Mouse (Mus musculus) retina, embryonic 14.5 days (tissue): Measurements from ENCODE around the gene Wdhd1.
A peak's percentile ranks its signal among the peaks of the same experiment; 100 is the strongest.

Experiments used
- DNase-seq: peaks from one replicate; pipeline ENCODE4 v3.0.0-alpha.2; 2015; ENCODE audit warnings: low spot score

The Wdhd1 gene

DNA sequence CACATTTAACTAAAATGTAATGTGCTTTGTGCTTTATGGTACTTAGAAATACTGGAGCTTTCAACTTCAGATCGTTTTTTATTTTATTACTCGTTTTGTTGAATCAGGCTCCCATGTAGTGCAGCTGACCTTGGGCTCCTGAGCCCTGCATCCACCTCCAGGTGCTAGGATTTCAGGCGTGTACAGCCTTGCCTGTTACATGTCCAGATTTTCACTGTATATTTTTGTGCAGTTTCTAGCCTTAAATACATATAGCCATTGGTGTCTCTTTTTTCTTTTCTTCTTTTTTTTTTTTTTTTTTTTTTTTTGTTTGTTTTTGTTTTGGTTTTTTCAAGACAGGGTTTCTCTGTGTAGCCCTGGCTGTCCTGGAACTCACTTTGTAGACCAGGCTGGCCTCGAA lies 4.9 kb upstream of the Wdhd1 start:
- no peak for DNase-seq

DNA sequence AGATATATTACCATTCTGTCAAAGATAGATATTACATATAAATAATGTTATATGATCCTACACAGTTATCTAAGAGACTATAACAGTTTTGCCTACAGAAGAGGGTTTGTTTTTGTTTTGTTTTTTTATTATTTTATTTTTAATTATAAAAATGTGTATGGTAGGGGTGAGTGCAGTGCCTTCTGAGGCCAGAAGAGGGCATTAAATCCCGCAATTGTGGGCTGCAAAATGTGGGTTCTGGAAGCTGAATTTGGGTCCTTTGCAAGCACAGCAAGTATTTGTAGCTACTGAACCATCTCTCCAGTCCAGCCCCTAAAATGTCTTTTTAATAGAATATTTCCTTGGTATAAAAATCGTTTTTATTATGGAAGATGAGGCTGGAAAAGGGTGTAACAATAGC lies 2.4 kb upstream of the Wdhd1 start:
- no peak for DNase-seq

DNA sequence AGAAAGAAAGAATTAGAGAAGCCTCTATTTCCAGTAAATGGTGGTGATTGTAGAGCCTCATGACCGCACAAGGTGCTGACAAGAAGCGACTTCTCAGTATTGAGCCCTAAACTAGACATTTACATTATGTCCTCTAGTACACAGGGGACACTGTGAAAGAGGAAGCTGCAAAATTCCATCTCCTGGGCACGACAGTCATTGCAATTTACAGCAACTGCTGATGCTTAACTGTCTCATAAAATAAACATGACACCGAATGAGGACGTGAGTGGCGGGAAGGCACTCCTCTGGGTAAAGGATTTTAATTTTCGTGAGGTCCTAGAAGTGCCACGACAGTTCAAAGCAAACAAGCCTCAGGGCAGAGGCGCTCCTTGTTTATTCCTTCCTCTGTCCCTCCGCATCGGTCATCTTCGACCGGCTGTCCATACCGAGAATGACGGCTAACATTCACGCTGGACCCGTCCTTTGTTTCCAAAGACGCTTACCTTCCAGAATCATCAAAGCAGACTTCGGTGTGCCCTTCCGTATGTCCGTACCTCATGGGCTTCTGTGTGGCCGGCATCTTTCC lies 537 bp downstream of the Wdhd1 start:
- DNase-seq = peak; percentile 34

DNA sequence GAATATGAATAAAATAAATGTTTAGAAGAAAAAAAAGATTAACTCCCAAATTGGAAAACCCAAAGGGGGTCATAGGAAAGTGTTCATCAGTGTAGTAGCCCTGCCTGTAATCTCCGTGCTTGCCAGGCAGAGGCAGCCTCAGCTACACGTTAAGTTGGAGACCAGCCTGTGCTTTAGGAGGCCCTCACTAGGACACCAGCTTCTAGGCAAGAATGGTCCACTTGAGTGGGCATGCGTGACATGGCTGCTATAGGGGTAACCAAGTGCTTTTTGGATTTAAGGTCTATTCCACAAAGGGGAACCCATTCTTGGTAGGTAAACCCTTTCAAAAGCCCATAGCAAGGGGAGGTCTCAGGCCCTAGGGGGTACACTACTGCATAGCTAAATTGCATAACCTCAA lies 1.2 kb downstream of the Wdhd1 start:
- peak; percentile 47 for DNase-seq

DNA sequence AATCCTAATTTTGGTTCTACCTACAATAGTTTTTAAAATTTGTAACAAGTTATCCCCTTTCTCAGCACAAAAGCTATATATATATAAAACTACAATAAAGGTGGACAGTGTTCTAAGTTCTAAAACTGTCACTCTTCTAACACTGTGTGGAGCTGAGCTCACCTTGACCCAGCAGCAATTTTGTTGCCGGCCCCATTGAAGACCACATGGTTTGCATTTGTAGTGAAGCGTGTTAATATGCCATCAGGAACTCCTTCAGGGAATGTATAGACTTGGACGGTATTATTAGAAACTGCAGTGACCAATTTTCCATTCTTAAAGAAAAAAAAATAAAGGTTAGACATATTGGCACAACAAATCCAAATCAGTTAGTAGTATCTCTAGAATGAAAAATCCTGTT lies 2.9 kb downstream of the Wdhd1 start:
- DNase-seq = no peak

DNA sequence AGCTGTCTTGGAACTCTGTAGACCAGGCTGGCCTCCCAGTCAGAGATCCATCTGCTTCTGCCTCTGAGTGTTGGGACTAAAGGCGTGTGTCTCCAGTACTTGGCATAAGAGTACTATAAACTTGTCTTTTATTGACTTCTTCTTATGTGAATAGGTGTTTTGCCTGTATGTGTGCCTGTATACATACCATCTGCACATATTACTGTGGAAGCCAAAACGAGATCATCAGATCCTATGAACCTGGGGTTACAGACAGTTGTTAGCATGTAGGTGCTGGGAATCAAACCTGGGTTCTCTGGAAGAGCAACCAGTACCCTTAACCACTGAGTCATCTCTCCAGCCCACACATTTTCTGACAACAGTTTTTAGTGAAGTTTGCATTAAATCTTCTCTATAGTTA lies 7.0 kb downstream of the Wdhd1 start:
- no peak for DNase-seq

DNA sequence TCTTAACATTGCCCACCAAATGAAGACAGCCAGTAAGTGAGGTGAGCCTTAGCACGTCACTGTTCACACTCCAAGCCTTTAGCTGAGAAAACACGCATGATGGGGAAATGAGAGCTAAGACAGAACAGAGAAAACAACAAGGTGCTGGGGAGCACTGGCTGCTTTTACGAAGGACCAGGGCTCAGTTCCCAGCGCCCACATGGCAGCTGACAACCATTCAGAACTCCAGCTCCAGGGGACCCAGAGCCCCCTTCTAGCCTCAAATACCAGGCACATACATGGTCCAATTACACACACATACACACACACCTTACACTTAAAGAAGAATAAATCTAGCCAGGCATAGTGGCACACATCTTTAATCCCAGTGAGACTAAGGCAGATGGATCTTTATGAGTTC lies 7.6 kb downstream of the Wdhd1 start:
- DNase-seq = no peak

DNA sequence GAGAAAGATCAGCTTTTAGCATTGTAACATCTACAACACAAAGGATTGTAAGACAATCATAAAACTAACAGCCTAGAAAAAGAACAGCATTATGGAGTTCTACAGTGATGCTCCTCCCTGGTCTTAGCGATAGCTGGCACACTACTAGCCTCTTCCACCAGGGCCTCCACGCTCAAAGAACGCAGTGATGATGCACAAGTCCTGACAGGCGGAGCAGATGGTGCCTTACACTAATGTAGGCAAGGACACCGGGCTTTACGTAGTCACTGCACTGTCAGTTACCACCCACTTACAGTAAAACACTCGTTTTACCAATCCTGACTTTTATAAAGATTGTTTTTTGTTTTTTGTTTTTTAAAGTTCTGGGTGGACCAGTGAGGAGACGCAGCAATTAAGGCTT lies 10.8 kb downstream of the Wdhd1 start:
- DNase-seq = no peak

DNA sequence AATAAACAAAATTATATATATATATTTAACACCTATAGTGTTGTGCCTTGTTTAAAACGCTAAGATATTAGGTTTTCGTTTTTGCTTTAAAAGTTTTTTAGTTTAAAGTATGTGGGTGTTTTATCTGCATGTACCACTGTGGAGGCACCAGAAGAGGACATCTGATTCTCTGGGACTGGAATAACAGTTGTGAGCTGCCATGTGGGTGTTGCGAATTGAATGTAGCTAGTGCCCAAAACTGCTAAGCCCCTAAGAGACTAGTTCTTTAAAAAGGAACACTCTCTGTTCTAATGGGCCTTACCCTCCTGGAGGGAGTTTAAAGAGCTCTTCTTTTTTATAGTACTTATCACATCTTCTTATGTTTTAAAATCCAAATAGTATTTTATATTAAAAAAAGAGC lies 11.8 kb downstream of the Wdhd1 start:
- DNase-seq = no peak

DNA sequence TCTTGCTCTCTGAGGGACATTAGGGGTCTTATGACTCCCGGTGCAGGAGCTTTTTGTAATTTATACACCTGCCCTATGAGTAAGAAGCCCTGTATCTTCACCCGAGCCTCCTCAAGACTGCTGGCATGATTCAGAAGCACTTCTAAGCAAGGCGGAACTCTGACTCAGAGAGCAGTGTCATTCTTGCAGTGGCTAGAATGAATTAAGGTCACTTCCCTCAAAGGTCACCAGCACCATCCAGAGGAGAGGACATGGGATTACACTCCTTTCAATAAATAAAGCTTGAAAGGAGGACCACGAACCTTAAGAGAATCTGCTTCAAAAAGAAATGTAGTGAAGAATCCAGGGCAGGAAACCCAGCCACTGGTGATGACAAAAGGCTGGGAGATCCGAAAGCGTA lies 26.8 kb downstream of the Wdhd1 start:
- DNase-seq = no peak

DNA sequence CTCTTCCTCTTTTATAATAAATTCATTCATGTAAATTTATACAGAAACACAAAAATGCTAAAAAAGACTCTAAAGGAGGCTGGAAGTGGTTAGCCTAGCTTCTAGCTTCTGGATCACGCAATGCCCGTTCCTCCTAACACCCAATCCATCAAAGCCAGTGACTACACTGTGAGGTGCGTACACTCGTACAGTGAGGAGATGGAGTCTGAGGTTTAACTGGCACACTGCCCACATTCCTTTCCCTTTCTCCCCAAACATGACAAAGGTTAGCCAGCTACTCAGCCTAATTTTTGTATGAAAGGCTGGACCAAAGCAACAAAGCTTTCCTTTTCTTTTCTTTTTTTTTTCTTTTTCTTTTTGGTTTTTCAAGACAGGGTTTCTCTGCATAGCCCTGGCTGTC lies 33.9 kb downstream of the Wdhd1 start:
- no peak for DNase-seq

DNA sequence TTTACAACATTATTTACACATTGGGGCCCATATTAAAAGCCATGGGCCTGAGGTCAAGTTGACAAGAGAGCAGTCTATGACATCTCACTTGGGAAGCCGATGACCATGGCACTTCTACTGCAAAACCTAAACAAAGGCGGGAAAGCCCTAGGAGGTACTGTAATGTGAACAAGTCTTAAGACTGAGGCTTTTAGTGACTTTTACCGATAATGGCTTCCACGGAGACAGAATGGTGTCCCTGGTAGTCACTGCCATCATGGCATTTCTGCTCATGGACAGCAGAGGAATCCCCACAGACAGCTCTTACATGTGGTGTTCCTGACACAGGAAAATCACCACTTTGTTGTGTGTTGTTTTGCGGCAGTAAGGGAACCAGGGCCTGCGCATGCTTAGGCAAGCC lies 35.6 kb downstream of the Wdhd1 start:
- DNase-seq = no peak

DNA sequence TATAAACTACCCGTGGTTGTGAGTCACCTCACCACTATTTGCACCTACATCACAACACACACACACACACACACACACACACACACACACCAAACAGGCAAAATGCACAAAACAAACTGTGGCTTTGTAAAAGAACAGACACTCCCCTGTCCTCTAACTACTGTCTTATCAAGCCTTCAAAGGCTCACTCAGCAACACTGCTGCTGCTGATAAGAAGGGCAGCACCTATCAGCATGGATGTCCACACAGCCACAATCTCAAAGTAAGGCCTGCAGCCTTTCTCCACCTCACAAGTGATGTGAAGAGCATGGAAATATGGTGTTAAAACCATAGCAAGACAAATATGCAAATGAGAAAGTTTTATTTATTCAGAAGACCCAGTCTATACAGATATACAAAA lies 36.1 kb downstream of the Wdhd1 start:
- DNase-seq = no peak

DNA sequence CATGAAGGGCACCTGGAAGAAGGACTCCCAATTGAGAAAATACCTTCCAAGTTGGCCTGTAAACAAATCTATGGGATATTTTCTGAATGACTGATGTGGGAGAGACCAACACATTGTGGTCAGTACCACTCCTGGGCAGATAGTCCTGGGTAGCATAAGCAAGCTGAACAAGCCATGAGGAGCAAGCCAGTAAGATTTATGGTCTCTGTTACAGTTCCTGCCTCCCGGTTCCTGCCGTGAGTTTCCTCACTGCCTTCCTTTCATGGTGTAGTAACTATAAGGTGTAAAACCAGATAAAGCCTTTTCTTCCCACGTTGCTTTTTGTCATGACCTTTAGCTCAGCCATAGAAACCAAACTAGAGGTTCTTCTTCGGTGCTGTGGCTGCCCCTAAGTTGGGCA lies 39.4 kb downstream of the Wdhd1 start:
- no peak for DNase-seq

DNA sequence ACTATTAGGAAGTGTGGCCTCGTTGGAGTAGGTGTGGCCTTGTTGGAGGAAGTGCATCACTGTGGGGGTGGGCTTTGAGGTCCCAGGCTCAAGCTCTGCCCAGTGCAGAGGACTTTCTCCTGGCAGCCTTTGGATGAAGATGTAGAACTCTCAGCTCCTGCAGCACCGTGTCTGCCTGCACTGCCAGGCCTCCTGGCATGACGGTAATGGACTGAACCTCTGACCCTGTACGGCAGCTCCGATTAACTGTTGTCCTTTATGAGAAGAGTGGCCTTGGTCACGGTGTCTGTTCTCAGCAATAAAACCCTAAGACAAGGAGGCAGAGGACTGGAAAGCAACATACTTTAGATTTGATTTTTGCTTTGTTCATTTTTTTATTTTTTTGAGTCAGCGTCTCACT lies 40.2 kb downstream of the Wdhd1 start:
- DNase-seq = no peak

DNA sequence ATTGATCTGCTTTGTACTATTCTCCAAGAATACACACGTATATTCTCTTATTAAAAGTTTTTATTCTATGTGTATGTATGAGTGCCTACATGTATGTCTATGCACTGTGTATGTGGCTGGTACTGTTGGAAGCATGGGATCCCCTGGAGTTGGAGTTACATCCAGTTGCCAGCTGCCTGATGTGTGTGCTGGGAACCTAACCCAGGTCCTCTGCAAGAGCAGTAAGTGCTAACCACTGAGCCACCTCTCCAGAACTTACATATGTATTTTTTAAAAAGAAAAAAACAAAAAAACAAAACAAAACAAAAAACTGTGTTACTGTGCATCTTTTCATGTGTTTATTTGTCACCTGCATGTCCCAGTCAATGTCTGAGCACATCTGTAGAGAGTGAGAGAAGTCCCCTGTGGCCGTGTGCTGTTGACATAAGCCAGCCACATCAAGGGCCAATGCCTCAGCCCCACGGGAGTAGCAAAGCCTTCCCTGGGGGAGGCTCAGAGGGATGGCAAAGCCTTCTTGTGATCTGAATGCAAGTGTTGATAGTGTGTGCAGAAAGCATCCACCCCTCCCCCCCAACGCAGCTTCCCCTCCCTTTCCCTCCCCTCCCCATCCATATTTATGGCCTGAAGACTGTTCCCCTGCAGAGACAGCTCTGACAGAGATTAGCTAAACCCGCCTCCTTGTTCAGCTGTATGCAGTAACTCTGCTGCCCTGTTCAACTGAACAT lies 42.0 kb downstream of the Wdhd1 start:
- DNase-seq = no peak

DNA sequence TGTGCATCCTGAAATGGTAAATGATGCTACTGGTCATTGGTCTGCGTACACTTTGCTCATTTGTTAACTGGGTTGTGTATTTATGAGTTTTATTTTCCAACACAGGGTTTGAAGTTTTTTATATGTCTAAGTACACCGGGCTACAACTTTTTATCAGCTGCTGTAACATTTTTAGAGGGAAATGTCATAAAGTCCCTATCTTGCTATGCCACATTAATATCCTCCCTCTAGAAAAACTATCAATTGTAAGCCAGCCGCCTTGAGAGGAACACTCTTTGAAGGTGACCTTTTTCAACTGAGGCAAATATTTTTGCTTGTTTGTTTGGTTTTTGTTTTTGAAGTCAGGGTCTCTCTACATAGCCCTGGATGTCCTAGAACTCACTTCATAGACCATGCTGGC lies 42.6 kb downstream of the Wdhd1 start:
- no peak for DNase-seq

DNA sequence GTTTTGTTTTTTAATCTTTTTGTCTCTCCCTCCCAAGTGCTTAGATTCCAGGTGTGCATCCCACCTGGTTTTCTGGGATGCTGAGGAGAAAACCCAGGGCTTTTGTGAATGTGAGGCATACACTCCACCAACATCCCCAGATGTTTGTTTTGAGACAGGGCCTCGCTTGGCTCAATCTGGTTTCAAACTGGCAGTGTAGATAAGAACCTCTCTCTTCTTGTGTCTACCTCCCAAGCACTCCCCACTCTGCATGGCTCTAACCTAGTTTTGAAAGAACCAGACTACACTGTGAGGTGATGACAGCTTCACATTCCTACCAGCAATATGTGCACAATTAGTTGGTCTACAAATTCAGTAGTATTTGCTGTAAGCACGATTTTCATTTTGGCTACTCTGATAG lies 43.1 kb downstream of the Wdhd1 start:
- no peak for DNase-seq

DNA sequence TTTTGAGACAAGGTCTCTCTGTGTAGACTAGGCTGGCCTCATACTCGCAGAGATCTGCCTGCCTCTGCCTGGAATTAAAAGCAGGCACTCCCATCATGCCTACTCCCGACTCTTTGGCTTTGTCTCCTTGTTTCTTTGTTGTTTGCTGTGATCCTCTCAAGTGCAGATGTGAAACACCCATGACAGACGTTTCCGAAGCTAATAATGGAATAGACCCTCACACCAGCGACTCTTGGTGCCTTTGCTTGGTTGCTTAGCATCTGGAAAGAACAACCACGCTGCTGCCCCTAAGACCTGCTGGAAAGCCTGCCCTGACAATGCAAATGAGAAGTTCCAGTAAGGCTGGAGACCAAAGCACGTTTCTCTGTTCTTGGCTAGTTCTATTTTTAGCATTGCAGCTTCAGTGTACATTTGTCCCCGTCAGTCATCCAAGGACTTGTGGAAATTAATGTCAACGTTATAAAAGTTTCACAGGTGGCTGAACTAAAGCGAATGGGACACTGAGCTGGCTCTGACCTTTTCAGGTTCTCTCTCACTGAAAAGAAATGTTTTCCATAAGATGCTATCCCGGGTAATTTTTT lies 46.8 kb downstream of the Wdhd1 start:
- DNase-seq = no peak

DNA sequence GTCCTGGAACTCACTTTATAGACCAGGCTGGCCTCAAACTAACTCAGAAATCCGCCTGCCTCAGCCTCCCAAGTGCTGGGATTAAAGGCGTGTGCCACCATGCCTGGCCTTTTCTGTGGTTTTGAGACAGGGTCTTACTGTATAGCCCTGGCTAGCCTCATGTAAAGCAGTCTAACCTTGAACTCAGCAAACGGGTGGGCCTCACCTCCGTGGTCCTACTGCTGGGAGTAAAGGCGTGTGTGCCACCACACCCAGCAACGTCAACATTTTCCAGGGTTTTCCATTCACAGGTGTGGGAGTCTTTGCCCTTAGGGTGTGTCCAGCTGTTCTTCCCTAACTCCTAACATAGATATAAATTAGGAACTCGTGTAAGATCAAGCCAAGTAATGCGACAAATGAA lies 50.7 kb downstream of the Wdhd1 start:
- no peak for DNase-seq

DNA sequence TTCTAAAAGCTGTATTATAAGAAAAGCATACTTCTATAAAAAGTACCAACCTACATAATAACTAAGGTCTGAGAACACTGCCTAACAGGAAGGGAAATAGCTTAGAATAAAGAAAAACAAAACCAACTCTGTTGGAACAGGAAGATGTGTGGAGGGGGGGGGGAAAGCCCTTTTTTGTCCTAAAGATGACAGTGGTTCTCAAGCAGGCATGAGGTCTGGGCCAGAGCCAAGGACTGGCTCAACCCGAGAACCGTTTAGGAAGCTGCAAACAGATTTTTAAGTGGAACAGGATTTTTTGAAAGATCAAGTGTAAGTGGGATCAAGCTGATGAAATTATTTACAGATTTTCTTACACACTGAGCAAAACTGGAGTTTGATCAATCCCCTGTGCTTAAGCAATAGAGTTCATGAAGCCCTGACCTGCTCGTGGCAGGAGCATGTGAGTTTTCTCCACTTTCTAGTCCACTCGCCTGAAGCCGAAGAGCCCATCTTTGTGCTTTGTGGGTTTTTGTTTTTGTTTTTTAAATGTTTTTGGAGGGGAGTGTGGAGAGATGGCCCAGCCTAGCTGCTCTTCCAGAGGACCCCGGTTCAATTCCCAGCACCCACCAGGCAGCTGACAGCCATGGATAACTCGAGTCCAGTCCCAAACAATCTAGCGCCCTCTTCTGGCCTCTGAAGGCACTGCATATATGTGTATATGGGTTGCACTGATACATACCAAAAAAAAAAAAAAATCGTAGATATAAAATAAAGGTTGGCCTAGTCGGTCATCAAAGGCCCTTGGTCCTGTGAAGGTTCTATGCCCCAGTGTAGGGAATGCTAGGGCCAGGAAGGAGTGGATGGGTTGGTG lies 52.0 kb downstream of the Wdhd1 start:
- DNase-seq = no peak

DNA sequence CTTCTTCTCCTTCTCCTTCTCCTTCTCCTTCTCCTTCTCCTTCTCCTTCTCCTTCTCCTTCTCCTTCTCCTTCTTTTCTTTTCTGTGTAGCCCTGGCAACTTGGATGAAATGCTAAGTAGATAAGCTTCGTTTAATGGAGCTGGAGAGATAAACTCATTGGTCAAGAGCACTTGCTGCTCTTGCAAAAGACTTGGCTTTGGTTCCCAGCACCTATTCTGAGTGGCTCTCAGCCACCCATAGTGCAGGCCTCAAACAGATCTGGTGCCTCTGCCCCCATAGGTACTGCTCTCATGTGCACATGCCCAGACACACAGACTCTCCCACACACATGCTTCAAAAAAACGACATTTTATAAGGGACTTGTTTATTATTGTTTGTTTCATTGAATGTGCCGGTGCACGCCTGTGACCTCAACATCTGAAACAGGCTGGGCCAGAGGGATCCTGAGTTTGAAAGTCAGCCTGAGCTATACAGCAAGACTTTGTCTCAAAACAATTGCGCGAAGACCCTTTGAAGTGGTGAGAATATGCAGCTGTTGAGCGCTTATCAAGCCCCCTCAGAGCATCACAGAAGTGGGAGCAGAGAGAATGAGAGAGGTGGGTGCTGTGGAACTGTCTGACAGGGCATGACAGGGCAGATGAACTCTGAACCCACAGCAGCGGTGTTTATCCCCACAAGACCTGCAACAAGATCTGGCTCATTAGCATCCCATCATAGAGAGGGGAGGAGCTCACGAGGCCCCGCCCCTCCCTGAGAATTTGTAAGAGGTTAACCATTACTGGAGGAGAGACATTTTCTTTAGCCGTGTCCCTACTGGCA lies 53.8 kb downstream of the Wdhd1 start:
- peak; percentile 5 for DNase-seq
